Mouse (Mus musculus) v-Abl transformed pro-B cells (cell line): ENCODE measurements around the gene Esrrg.

ENCODE experiments used
- in situ Hi-C, 2 experiments: fragments of 400-800 bp; cut with MboI; formaldehyde crosslinking; loops; one replicate each; pipeline ENCODE4 v1.15.1; 2025; ENCODE audit not compliant: unreplicated experiment in 2 of 2

Esrrg gene

DNA sequence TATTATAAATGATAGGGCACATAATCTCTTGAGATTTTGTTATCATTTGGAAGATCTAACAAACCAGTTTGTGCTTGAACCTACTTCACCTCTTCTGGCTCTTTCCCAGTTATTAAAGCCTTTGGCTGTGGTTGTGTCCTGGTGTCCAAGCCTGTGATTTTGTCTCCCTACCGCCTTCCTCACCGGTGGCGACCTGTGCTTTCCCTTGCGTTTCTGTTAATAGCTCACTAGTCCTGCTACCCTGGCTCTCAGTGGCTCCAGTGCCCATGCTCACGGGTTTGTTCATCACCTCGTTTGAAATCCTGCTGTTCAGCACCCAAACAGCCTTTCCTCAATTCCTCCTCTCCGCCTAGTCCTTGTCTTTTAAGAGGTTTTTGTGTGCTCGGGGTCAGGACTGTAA lies 511.2 kb downstream of the Esrrg start:
- in situ Hi-C loops, result no loop called here

DNA sequence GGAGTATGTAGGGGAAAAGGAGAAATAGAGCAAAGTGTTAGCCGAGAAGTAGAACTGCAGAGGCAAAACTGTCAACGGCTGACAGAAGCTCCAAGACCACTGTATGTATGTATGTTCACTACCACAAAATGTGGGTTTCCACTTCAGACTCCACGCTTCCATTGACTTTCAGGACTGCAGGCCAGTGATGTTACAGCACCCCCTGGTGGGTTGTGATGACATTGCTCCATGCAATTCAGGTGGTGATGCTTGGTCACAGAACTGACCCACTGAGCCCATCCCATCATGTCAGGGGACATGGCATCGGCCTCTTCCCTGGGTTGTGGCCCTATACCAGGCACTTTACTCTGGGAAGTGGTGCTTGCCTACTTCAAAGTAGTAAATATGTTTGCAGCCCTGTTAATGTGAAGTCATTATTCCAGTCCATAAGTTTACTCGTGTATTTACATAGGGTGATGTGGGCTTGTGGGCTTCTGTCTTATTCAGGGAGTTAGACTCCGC lies 517.0 kb downstream of the Esrrg start:
- in situ Hi-C loops, result no loop called here

DNA sequence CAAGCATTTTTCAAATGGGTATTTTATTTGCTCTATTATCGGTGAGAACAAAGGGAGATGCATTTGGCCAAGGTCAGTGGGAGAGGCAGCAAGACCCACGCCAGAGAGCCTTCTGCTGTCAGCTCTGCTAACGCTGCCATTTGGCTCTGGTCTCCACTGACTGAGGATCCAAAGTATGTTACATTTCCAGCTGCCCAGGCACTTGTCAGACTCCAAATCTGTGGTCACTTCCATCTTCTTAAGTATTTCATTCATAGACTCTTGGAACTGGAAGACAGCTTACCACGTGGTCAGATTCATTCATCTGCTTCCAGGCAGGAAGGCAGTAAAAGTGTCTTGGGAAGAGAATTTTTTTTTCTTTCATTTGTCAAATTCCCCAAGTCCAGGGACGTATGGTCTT lies 527.5 kb downstream of the Esrrg start:
- in situ Hi-C loops, result no loop called here

DNA sequence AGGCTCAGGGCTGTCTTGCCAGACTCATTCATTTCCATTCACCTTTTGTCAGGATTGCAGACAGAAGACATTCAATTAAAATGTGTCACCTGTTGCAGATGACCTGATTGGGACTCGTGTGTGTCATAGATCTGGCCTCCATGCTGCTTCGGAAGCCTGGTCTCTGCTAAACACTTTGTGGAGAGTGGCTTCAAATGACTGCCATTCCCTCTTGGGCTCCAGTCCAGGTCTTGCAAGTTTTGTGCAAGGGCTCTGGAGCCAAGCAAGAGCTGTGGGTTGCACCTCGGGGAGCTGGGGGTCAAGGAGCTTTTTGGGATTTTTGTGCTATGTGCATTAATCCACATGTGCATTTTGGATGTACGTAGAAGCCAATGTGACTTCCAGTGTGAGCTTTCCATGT lies 530.9 kb downstream of the Esrrg start:
- in situ Hi-C loops, result no loop called here

DNA sequence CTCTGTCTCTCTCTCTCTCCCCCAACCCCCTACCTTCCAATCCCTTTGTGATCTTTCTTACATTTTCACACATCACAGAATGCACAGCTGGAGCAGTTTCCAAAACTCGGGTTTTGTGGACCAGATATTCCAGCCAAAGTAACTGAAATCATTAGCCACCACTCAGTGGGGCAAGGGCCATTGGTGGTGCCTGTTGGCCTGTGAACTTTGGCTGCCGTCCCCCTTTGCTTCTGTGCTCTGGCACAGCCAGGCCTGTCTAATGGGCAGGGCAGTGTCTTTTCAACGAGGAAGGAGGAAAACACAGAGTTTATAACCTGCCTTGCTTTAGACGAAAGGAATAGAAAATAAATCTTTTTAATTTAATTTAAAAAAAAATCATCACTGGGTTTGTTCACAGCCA lies 531.6 kb downstream of the Esrrg start:
- in situ Hi-C loops, result no loop called here

DNA sequence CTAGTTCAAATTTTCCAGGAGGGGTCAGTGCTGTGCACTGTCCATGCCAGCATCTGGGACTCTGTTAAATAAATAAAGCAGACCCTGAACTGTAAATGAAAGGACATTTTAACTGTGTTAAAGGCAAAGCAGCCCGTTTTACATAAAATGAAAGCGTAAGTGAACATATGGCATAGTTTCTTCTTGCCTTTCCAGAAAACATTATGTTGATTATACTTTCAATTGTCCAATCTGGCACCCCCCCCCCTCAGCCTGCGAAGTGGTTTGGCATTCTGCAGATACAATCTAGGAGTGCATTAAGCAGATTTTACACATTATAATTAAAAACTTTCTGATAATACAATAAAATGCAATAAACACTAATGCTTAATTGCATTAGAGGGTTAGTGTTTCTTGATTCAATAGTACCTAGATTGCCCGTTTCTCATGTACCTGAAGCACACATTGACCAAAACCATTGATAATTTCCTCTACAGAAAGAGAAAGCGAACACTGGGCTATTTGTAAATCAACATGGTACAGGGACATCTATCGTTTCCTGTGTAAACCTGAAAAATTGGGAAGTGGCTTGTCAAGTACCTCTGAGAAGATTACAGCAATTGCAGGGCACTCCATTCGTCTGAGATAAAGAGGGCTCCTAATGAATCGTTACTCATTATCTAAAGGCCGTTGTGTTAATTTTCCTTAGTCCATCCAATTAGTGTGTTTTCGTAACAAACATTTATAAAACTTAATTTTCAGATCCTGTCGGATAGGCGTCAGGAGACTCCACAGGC lies 539.0 kb downstream of the Esrrg start:
- in situ Hi-C loops, result no loop called here

DNA sequence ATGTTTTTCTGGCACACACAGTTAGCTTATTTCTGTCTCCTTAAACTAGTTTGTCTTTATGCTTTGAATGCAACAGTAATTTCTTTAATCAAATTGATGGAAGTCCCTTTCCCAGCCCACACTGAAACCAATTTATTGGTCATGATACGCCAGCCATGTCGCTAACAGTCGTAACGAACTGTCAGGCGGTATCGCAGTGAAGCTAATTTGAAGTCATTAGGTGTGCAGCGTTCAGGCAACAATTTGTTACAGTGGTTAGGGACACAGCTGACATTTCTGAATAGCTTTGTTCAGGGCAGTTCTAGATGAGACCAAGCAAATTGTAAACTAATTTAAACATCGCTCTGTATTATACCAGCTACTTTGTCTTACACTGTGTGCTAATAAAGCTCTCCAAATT lies 542.5 kb downstream of the Esrrg start:
- in situ Hi-C loops, result no loop called here

DNA sequence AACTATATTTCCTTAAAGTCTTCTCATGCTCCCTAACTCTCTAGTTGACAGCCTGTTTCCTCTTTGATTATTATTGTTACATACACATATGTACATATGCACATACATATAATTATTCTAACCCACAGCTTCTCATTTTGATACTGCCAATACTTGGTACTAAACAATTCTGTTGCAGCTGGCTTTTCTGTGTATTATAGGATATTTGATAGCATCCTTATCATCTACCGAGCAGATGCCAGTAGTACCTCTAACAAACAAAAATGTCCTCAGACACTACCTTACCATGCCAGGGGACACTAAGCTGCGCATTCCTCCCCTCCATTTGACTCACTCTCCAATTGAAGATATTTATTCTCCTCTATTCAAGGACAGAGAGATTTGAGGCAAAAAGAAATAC lies 543.4 kb downstream of the Esrrg start:
- in situ Hi-C loops, result no loop called here

DNA sequence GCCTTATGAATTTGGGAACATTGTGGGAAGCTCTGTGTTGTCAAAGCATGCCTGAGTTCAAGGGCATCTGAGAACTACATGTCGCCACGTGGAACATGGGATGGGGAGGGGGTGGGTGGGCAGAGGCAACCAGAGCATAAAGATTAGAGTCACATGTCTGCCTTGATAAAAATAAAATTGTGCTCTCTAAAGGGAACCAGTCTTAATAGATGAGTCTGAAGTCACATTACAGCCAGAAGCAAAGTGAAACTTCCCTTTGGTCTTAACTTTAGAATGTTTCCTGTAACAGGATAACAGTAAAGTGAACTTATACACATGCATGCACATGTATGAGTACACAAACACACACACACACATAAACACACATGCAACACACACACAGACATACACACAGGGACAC lies 545.1 kb downstream of the Esrrg start:
- in situ Hi-C loops, result no loop called here

DNA sequence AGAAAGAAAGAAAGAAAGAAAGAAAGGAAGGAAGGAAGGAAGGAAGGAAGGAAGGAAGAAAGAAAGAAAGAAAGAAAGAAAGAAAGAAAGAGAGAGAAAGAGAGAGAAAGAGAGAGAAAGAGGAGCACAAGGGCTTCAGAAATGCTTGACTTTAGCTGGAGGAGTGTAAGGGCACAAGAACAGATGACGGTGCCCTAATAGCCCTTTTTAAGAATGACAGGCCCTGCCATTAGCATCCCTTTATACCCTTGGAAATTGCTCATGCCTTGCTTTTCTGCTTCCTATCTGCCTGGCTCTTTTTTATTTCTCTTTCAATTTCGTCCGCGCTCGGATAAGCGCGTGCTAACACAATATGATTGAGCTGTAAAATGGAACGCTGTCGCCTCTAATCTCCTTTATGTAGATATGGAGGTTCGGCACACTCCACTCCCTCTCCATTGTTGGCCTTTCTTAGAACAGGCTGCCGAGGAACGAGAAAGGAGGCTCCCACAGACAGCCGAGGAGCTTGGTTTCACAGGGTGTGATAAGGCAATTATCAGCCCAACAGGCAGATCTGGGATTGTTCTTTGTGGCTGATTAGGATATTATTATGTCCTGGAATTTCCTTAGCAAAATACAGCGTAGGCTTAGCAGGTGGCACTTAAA lies 546.0 kb downstream of the Esrrg start:
- in situ Hi-C loops, result no loop called here

DNA sequence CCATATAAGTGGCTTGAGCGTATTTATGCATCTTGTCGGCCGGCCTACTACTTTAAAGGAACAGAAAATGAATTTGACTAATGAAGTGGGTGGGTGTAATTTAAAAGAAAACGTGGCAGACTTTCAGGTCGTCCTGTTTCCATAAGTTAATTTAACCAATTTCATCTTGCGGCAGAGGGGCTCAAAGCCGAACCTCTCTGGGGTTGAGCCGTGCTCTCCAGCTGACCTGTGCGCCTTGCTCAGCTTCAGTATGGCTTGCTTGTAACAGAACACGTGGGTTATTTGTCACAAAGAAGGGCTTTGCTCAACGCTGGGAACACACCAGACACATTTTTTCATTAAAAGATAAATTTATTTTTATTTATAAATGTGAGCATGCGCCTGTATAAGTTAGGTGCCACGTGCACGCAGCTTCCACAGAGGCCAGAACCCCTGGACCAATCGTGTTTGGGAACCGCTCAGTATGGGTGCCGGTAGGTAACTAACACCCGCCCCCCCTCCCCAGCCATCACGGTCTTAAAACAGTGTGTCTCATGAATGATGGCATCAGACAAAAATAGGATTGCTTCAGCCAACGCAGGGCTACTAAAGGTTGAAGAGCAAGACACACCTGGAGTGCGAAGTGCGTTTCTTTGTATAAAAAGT lies 546.7 kb downstream of the Esrrg start:
- in situ Hi-C loops, result no loop called here

DNA sequence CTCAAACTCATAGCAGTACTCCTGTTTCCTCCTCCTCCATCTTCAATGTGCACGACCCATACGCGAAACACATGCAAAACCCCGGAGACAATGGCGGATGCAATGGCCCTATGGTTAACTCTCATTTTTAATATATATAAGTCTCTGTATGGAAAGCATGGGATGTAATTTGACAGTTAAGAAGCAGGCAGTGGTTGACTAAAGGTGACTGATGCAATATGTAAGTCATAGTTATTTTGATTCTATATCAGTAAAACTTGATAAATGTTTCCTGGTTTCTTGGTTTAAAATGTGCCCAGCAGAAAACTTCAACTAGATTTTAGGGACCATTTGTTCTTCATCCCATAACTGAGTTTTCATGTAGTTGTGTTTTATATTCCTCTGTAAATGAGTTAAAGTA lies 547.9 kb downstream of the Esrrg start:
- in situ Hi-C loops, result no loop called here

DNA sequence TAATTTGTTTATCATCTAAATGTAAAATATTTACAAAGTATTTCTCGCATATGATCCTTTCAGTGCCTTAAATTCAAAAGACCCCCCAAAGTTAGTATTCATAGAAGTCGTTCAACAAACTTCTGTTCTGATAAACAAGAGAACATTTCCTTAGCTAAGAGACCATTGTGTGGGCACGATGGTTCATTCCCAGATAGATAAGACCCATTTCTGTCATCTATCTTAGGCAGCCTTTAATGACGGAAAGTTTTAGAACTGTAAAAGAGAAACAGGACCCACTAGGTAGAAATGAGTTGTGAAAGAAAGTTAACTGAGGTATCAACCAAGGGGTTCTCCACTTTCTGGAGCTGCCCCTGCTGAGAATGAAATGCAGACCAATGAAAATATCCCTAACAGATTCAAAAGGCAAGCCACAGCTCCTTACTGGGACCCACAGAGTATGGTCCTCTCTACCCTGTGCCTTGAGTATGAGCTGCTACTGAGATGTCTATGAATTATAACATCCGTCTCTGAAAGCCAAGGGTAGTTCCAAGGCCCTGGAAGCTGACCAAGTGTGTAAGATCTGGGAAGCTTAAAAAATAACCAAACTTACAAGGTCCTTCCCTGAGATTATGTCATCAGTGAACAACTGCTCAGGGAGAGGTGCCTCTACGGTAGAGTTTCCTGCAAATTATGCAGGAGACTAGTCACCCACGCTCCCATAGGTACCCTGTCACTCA lies 548.8 kb downstream of the Esrrg start:
- in situ Hi-C loops, result no loop called here

DNA sequence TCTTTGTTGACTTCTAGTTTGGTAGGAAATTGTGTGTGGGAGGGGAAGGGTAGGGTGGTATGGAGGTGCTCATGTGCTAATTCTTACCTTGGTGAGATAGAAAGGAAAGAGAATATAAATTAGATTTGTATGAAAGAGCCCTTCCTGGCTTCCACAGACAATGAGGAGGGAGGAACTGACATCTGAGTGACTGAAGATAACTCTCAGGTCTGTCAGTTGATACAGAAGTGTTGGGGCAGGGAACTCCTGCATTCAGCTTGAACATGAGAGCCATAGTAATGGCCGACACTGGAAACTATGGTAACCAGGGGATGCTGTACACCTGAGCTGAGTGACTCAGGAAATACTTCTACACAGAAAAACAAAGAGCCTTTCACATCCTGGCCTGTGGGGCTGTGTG lies 550.1 kb downstream of the Esrrg start:
- in situ Hi-C loops, result no loop called here

DNA sequence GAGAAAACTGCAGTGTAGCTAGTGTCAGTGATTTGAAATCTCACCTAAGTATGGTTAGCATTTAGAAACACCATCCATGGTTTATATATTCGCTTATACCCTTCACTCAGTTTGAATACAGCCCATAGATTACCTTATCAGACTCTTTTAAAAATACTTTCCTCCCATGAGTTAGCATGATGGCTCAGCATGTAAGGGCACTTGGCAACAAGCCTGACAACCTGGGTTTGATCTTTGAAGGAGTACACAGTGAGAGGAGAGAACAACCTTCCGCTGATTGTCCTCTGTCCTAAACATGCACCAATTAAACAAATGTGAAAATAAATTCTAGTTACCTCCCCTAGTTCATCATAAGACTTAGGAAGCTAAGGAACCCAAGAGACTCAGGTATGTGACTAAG lies 550.5 kb downstream of the Esrrg start:
- in situ Hi-C loops, result no loop called here

DNA sequence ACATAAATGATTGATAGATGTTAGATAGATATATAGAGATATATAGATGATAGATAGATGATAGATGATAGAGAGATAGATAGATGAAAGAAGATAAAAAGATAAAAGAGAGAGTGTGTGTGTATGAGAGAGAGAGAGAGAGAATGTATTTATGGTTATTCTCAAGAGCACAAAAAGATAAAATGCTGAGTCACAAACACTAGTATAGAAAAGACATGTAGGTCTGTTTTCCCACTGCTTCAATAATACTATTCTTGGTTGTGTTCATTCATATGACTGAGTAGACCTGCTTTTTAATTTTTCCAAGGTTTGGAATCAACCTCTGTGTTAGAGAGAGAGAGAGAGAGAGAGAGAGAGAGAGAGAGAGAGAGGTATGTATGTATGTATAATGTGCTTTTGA lies 554.5 kb downstream of the Esrrg start:
- in situ Hi-C loops, result no loop called here

DNA sequence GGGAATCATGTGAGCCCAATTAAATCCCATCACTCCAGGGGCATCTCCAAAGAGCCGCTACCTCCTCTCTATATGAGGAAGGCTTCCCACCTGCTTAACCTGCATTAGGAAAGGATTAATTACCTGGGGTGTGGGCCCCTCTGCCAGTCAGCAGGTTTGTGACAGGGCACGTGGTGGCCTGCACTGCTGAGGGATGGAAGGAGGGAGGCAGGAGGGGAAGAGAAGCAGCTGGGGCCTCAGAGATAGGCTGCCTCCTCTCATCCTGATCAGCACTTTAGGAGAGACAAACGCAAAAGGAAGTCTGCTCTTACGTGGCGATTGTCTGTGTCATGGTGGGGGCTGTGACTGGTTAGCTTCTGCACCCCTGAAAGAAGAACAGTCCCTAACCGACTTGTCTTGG lies 555.7 kb downstream of the Esrrg start:
- in situ Hi-C loops, result no loop called here

DNA sequence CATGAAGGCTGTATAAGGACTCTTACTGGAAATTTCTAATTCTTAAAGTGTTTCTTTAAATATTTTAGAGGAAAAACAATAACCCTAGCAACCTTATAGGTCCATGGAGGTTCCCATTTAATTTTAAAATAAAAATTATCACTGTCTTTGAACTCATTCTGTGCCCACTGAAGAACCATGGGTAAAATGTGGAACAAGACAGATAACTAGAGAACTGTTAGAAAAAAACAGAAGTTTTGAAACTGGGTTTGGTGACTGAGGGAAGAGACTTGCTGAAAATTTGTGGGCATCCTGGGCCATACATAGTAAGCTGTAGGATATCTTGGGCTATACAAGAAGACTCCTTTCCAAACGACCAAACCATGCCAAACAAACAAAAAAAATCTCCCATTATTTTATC lies 565.3 kb downstream of the Esrrg start:
- in situ Hi-C loops, result no loop called here

DNA sequence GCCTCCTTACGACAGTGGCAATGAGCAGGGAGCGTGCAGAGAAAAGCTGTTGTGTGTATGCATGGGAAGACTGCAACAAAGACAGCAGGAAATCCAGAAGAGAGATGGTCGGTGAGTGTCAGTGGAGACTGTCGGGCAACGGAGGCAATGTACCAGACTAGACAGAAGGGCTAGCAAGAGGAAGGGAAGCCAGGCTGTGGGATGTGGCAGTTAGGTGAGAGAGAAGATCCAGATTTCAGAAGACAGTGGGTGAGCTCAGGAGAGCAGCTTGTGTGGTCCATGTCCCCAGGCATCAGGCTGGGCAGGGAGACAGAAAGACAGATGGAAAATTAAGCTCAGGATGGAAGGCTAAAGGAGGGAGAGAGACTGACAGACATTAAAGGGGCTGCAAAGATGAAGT lies 574.4 kb downstream of the Esrrg start:
- in situ Hi-C loops, result no loop called here

DNA sequence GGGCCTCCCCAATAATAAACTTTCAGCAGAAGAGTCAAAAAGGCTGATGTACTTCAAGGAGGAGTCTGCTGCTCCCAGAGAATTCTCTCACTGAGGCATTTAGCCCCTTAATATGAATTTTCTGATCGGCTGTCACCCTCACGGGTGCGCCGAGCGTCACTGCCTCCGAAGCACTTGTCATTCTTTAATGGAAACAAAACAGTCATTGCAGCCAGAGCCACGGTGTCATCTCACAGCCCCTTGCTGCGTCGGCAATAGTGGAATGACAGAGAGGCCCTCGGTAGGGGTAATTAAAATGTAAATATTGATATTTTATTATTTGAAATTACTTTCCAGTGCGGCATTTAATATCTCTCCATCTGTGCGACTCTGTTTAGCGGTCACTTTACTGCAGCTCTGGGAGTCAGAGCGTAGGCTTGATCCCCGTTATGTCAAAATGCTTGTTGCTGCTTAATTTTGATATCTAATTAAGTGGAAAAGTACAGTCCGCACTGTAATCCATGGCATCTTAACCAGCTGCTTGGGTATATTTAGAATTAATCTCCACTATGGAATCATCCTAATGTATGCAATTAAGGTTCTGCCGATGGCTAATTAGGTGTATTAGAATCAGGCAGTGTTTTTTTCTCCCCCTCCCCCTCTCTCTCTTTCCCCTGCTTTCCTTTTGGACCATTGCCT lies 578.0 kb downstream of the Esrrg start:
- in situ Hi-C loops, result no loop called here

DNA sequence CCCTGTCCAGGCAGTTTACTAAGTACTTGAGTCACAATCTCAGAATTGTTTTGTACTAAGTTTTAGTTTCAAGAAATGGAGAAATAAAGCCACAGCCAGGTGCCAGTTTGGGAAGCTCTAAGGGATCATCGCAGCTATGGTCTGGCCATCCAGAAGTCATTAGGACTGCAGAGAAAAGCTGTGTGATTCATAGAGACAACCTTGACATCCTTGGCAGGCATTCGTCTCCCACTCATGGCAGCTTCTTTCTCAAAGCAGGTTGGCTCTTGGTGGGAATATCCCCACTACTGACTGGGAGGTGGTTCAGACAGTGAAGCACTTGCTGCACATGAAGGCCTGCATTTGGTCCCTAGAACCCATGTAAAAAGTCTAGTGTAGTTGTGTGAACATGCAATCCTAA lies 584.4 kb downstream of the Esrrg start:
- in situ Hi-C loops, result no loop called here
